Mouse (Mus musculus) layer of hippocampus, postnatal 10 days (tissue): ENCODE measurements around the gene Egf. TPM values are rescaled to one million over a fixed set of nuclear protein-coding genes. Genes with fewer than 3 reads are reported as not detected.

Experiments
- DNase-seq, 2 experiments: peaks; one replicate each; pipeline ENCODE4 v3.0.0; 2021; ENCODE audit warnings: low spot score in 2 of 2
- microRNA-seq, 2 experiments: library from miRNA; unstranded; fragments of <30 nt; microRNA quantifications; one replicate each; pipeline ENCODE4 v1.2.0; 2021
- total RNA-seq, 2 experiments: library from RNA; stranded (reverse); gene quantifications; 2 replicates each; pipeline ENCODE4 v1.2.3; 2021

Gene Egf
- total RNA-seq, 2 experiments from 2014 or later, result 1.9 to 2.8 TPM

- no peak for DNase-seq
These were observed 103.4 kb downstream of the Egf start for GRCm38 (mm10) chr3:129651765-129652164.

GRCm38 (mm10) chr3:129650931-129651330, 104.2 kb downstream of the Egf start:
- no peak for DNase-seq

DNA sequence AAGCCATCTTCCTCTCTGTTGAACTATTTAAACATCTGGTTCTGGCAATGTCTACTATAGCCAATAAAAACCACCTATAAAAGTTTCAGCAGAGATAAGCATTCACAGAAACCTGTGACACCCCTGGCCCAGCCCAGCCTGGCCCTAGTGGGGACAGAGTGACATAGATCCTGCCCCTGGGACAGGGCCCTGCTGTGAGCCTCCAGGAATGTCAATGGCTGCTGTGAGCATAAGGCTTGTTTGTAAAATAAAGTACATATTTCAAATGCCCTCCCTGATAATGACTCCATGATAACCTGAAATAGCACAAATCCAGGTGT, 104.9 kb downstream of the Egf start:
- DNase-seq, result no peak

GRCm38 (mm10) chr3:129649586-129650292, 105.4 kb downstream of the Egf start:
- DNase-seq, result no peak

DNA sequence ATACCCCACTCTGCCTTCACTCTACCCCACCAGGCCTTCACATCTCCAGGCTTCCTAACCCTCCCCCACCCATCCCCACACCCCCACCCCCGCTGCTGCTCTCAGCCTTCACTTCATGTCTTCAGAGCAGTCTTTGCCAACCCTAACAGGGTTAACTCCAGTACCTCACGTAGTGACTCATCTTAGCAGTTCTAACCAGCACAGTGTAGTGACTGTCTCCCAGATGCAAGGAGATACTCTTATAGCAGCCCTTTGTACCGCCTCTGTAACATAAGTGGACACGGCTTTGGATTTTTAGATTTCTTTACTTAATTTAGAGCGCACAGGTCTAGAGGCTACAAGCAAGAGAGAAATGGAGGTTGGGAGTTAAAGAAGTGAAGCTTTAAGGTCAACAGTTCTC, 106.5 kb downstream of the Egf start:
- no peak for DNase-seq

GRCm38 (mm10) chr3:129647312-129647711, 107.8 kb downstream of the Egf start:
- DNase-seq, result no peak

- no peak for DNase-seq
These were observed 108.3 kb downstream of the Egf start for GRCm38 (mm10) chr3:129646781-129647180.

DNA sequence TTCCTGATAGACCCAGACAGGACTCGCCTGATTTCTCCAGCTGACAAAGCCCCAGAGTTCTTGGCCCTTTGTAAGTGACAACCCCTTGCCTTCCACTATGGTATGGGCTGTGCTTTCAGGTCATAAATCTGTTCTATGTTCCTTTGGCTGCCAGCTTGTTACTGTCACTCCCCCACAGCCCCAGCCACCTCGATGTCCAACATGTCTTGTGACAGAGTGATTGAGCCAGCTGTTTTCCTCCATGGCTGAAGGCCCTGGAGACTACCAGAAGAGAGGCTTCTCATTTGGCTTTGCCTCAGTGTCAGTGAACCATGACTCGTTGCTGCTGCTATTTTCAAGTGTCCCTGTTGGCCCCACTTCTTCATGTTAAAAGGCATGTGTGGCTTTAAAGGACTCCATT, 109.7 kb downstream of the Egf start:
- DNase-seq, result no peak

DNA sequence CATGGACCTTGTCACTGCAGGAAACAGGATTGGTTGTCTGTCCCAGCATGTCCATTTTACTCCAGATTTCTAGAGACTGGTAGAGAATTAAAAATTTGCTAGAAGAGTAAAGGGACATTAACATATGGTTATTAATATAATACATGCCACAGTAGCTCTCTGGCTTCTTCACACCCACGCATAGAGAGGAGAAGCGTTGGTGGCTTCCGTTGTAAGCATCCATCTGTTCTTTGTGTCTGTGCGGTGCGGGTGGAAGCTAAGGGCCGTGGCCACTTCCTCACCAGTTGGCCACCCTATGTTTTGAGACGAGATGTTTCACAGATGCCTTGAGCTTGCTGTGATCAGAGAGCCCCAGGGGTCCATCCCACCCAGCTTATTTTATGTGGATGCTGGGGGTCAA, 113.5 kb downstream of the Egf start:
- DNase-seq, result no peak

DNA sequence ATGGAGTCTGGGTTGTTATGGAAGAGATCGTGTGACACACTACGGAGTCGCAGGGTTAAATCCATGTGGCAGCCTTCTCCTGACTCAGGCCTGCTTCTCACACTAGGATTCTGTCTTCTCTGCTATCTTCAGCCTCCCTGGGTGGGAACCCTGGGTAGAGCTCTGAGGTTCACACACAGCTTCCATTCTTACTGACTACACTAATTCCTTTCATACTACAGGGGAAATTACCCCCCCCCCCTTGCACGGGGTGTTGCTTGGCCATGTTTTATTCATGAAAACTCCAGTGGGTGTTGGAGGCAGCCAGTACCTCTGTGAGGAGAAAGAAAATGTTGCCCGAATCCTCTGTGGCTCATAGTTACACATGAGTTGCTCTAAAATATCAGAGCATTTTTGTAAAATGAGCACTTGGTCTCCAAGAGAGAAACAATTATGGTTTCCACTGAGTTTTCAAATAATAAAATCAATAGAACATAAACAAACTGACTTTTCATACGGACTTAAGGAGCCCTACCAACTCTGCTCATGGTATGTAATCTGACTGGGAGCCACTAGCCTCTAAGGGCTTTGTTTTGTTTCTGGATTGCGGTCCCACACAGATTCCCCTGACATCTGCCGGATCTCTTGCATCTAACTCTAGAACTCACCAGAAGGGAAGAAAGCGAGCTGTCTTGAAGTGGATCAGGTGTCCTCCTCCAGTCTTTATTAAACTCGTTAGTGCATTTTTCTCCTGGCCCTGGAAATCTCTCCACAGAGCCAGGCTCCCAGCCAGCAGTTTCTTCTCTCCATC, 114.7 kb downstream of the Egf start:
- DNase-seq, result peak; percentile 17 to 41

DNA sequence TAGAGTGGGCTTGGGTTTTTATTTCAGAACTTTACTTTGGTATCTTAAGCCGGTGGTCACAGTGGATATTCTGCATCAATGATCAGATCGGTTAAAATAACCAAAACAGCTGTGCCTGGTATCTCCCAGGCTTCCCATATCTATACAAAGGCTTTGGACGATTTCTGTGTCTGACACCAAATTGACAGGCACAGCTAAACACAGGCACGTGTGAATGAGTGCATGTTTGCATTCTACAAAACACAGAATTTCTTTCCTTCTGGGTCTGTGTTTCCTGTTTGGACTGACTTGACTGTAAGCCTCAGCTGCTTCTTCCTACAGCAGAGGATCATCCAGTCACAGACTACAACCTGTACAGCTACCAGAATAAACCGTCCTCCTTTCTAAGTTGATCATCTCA, 115.4 kb downstream of the Egf start:
- DNase-seq, result no peak

GRCm38 (mm10) chr3:129637446-129637845, 117.7 kb downstream of the Egf start:
- DNase-seq, result no peak

DNA sequence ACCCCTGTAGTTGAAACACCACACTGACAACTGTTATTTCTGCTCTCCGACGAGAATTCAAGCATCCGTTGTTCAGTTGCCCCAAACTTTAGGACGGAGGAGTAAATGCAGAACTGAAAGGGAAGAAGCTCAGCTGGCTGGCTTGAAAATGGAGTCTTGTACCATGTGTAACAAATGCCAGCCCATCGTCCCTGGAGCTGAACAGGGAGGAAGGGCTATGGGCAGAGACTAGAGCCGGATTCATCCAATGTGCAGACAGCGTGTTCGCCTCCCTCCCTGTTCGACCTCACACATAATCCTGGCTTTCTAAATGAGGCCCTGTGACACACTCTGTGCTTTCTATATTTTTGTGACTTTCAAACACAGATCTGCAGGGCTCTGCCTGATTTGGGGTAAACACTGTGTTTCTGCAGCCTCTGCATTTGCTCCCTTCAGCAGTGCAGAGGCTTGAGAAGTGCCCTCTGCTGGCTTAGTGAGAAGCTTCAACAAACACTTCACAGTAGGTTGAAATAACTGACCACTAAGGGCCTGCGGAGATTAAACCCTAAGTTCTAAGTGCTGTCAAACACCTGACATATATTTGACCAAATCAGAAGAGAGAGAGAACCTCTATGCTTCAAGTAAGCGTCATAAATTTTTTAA, 120.7 kb downstream of the Egf start:
- peak; percentile 40 to 54 for DNase-seq

GRCm38 (mm10) chr3:129633518-129633917, 121.6 kb downstream of the Egf start:
- DNase-seq, result no peak

GRCm38 (mm10) chr3:129631857-129632256, 123.3 kb downstream of the Egf start:
- no peak for DNase-seq

- DNase-seq, result no peak
These were observed 124.1 kb downstream of the Egf start for GRCm38 (mm10) chr3:129631018-129631417.

Small RNA genes lying within 50 kb of the gene (microRNA-seq; reads per million reads assigned to microRNA genes)
- gene Gm24515, result 0 reads per million in 2 experiments

Other genes starting within 250 kb of the Egf start
- gene Elovl6, start 223.0 kb downstream of the Egf start, total RNA-seq, result 10 to 100 TPM; 53.8 to 55.6 TPM
- gene Lrit3, start 48.7 kb upstream of the Egf start, total RNA-seq, result not detected
- gene Rrh, start 67.3 kb upstream of the Egf start, total RNA-seq, result 1 to 10 TPM in 1 of 2 experiments, under 1 TPM in 1; 0.87 to 1.1 TPM
- 10 to 100 TPM; 52.7 to 58.6 TPM for gene Gar1, start 76.1 kb upstream of the Egf start, total RNA-seq
- gene Cfi, start 80.6 kb upstream of the Egf start, total RNA-seq, result under 1 TPM in 1 of 2 experiments, not detected in 1; 0.32 TPM
- gene Pla2g12a, start 123.3 kb upstream of the Egf start, total RNA-seq, result 10 to 100 TPM; 20.2 to 22.4 TPM
- 10 to 100 TPM in 1 of 2 experiments, 1 to 10 TPM in 1; 9.6 to 11.9 TPM for gene Casp6, start 146.1 kb upstream of the Egf start, total RNA-seq
- 1 to 10 TPM; 4.1 to 6.5 TPM for gene Mcub, start 214.9 kb upstream of the Egf start, total RNA-seq